ENCODE assay signal across 9 mouse cellular contexts in the genomic region with DNA sequence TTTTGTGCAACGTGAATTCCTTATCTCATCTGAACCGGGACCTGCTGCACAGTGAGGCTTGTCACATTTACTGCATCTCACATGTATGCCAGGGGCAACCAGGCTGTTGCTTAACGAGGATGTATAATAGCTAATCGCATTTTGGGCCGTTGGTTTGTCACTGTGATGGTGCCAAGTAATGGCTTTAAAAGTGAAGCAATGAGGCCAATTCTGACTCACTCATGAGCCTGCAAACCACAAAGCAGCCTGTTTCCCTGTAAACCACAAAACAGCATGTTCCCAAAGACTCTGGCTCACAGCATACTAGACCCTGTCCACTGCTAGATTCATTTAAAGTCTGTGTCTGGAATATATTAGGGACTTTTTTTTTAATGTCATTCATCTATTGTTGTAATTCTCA.
DNase-seq lines count a peak whose midpoint lies in the region; ATAC-seq and TF ChIP-seq lines count a peak whose summit lies in the region.
"Had no signal": no experiment of that assay in that cellular context is flagged by ENCODE, and none has a peak within 500 bp of the region (broad histone marks: within the 10 kb centered on the region; RNA-seq: fewer than 3 reads in every experiment).

No protein-coding gene starts in this region.

- no peak for TF ChIP-seq CTCF in liver, postnatal 0 days (IDR thresholded peaks at IDR 0.05; ENCODE audit: low read depth)
- no peak for TF ChIP-seq CTCF in intestine, postnatal 0 days (IDR thresholded peaks at IDR 0.05; ENCODE audit: low read depth)

- H3K9ac ChIP-seq in liver, postnatal 0 days (replicated peaks), result no peak overlapping the region
- no peak overlapping the region for H3K9ac ChIP-seq in liver, embryonic 11.5 days (ENCODE audit: low read depth, low read length)
- H3K9ac ChIP-seq in intestine, embryonic 16.5 days (ENCODE audit: low read depth, low read length), result no peak overlapping the region
- no peak overlapping the region for H3K9ac ChIP-seq in intestine, postnatal 0 days (ENCODE audit: low read depth, low read length)
- H3K9ac ChIP-seq: neural tube, embryonic 12.5 days had no signal

- peak; percentile 18 for DNase-seq in adrenal gland, adult 8-10 months
- no peak for DNase-seq in adrenal gland, postnatal 25 days
- no peak for DNase-seq in liver, postnatal 0 days
- no peak for DNase-seq in liver, embryonic 11.5 days (ENCODE audit: low spot score)
- DNase-seq in heart, adult 9 months (ENCODE audit: low spot score in 2 of 2), result peak; percentile 41 to 58

- no peak for TF ChIP-seq EP300 in liver, postnatal 0 days (IDR thresholded peaks at IDR 0.05; ENCODE audit: low read depth)

- no peaks in the 10 kb centered on the region for H3K4me1 ChIP-seq in liver, postnatal 0 days (ENCODE audit: insufficient read depth)
- H3K4me1 ChIP-seq in liver, embryonic 11.5 days (replicated peaks; ENCODE audit: control insufficient read depth, insufficient read depth, low read length), result no peaks in the 10 kb centered on the region
- H3K4me1 ChIP-seq in intestine, embryonic 16.5 days (ENCODE audit: control insufficient read depth, insufficient read depth, low read length), result no peaks in the 10 kb centered on the region
- no peaks in the 10 kb centered on the region for H3K4me1 ChIP-seq in intestine, postnatal 0 days (replicated peaks; ENCODE audit: control insufficient read depth, insufficient read depth, low read length)
- H3K4me1 ChIP-seq: neural tube, embryonic 12.5 days had no signal

- WGBS in liver, postnatal 0 days (ENCODE audit: insufficient replicate concordance), result 29% methylated on average over 5 of the region's 5 CpGs
- WGBS in liver, embryonic 11.5 days, result 44% methylated on average over 5 of the region's 5 CpGs
- WGBS in intestine, embryonic 16.5 days, result 58% methylated on average over 5 of the region's 5 CpGs
- WGBS in intestine, postnatal 0 days, result 60% methylated on average over 5 of the region's 5 CpGs

- H3K27ac ChIP-seq in liver, postnatal 0 days (ENCODE audit: low read depth), result no peak overlapping the region
- H3K27ac ChIP-seq in liver, embryonic 11.5 days (ENCODE audit: low read depth, low read length), result no peak overlapping the region
- H3K27ac ChIP-seq in intestine, embryonic 16.5 days (ENCODE audit: low read length), result no peak overlapping the region
- H3K27ac ChIP-seq in intestine, postnatal 0 days (ENCODE audit: low read depth, low read length), result no peak overlapping the region
- H3K27ac ChIP-seq: neural tube, embryonic 12.5 days had no signal

- no peaks in the 10 kb centered on the region for H3K9me3 ChIP-seq in liver, postnatal 0 days (ENCODE audit: low read length)
- no peaks in the 10 kb centered on the region for H3K9me3 ChIP-seq in liver, embryonic 11.5 days (ENCODE audit: control insufficient read depth, low read length)
- H3K9me3 ChIP-seq in intestine, embryonic 16.5 days (ENCODE audit: control insufficient read depth, low read length), result no peaks in the 10 kb centered on the region
- no peaks in the 10 kb centered on the region for H3K9me3 ChIP-seq in intestine, postnatal 0 days (ENCODE audit: control insufficient read depth)
- H3K9me3 ChIP-seq: neural tube, embryonic 12.5 days had no signal

- H3K4me2 ChIP-seq in liver, postnatal 0 days (ENCODE audit: low read depth, low read length), result no peak overlapping the region
- H3K4me2 ChIP-seq in liver, embryonic 11.5 days, result no peak overlapping the region
- no peak overlapping the region for H3K4me2 ChIP-seq in intestine, embryonic 16.5 days (ENCODE audit: low read depth, low read length)
- no peak overlapping the region for H3K4me2 ChIP-seq in intestine, postnatal 0 days (replicated peaks; ENCODE audit: low read depth)
- H3K4me2 ChIP-seq: neural tube, embryonic 12.5 days had no signal

- no peaks in the 10 kb centered on the region for H3K36me3 ChIP-seq in liver, postnatal 0 days (replicated peaks; ENCODE audit: insufficient read depth, low read length)
- H3K36me3 ChIP-seq in liver, embryonic 11.5 days (ENCODE audit: control insufficient read depth, insufficient read depth, low read length), result no peaks in the 10 kb centered on the region
- H3K36me3 ChIP-seq in intestine, embryonic 16.5 days (ENCODE audit: control insufficient read depth, insufficient read depth, low read length), result no peaks in the 10 kb centered on the region
- no peaks in the 10 kb centered on the region for H3K36me3 ChIP-seq in intestine, postnatal 0 days (ENCODE audit: control insufficient read depth, insufficient read depth)
- H3K36me3 ChIP-seq: neural tube, embryonic 12.5 days had no signal

- no peak overlapping the region for H3K4me3 ChIP-seq in liver, postnatal 0 days (ENCODE audit: low read depth, low read length)
- H3K4me3 ChIP-seq in liver, embryonic 11.5 days (ENCODE audit: low read depth, low read length), result no peak overlapping the region
- no peak overlapping the region for H3K4me3 ChIP-seq in intestine, embryonic 16.5 days (ENCODE audit: low read length)
- no peak overlapping the region for H3K4me3 ChIP-seq in intestine, postnatal 0 days (ENCODE audit: low read depth, low read length)
- H3K4me3 ChIP-seq: neural tube, embryonic 12.5 days had no signal

- no peaks in the 10 kb centered on the region for H3K27me3 ChIP-seq in liver, postnatal 0 days (ENCODE audit: insufficient read depth, low read length)
- H3K27me3 ChIP-seq in liver, embryonic 11.5 days (replicated peaks; ENCODE audit: control insufficient read depth, insufficient read depth, low read length), result no peaks in the 10 kb centered on the region
- no peaks in the 10 kb centered on the region for H3K27me3 ChIP-seq in intestine, embryonic 16.5 days (replicated peaks; ENCODE audit: control insufficient read depth, insufficient read depth, low read length)
- no peaks in the 10 kb centered on the region for H3K27me3 ChIP-seq in intestine, postnatal 0 days (replicated peaks; ENCODE audit: control insufficient read depth, insufficient read depth, low read length)
- H3K27me3 ChIP-seq: neural tube, embryonic 12.5 days had no signal

- ATAC-seq in liver, postnatal 0 days, result peak; percentile 35; the same call in 1 of the 2 replicates
- no peak for ATAC-seq in liver, embryonic 11.5 days (replicated peaks; ENCODE audit: low FRiP score)
- ATAC-seq in megakaryocyte, adult 5-6 weeks (ENCODE audit: poor library complexity, severe bottlenecking), result peak; percentile 80
- ATAC-seq in intestine, embryonic 16.5 days, result no peak
- no peak for ATAC-seq in intestine, postnatal 0 days

Comparison
In these comparisons a context has a peak if more than half of its experiments do, and no peak if none do; other contexts are left out.
1. DNase-seq: peak in adrenal gland, adult 8-10 months (single experiment) and heart, adult 9 months (2 of 2); none in adrenal gland, postnatal 25 days (single experiment), liver, postnatal 0 days (single experiment) and liver, embryonic 11.5 days (single experiment).
2. ATAC-seq: peak in liver, postnatal 0 days (single experiment) and megakaryocyte, adult 5-6 weeks (single experiment); none in liver, embryonic 11.5 days (single experiment), intestine, embryonic 16.5 days (single experiment) and intestine, postnatal 0 days (single experiment).